Mouse (Mus musculus) embryo, embryonic 11 days (tissue): ENCODE measurements around the gene Kdsr.

Source experiments
- DNase-seq: peaks from one replicate; pipeline ENCODE4 v3.0.0-alpha.2; 2015

The Kdsr gene

GRCm38 (mm10) chr1:106690887-106691286, 68.6 kb downstream of the Kdsr start:
- no peak for DNase-seq

- DNase-seq: no peak
These were observed 71.4 kb downstream of the Kdsr start for GRCm38 (mm10) chr1:106688161-106688516.

GRCm38 (mm10) chr1:106687435-106688160, 71.9 kb downstream of the Kdsr start:
- no peak for DNase-seq

GRCm38 (mm10) chr1:106685702-106686101, 73.8 kb downstream of the Kdsr start:
- DNase-seq: no peak

- no peak for DNase-seq
These were observed 75.0 kb downstream of the Kdsr start for GRCm38 (mm10) chr1:106684546-106684945.

GRCm38 (mm10) chr1:106682829-106683228, 76.7 kb downstream of the Kdsr start:
- no peak for DNase-seq

- no peak for DNase-seq
These were observed 79.6 kb downstream of the Kdsr start for GRCm38 (mm10) chr1:106679800-106680515.

GRCm38 (mm10) chr1:106678060-106678478, 81.5 kb downstream of the Kdsr start:
- DNase-seq: no peak
